Mouse (Mus musculus) neural tube, embryonic 12.5 days (tissue): ENCODE results near the gene Pepd. TPM values are rescaled to one million over a fixed set of nuclear protein-coding genes. Genes with fewer than 3 reads are reported as not detected.

Experiments used
- ATAC-seq: fragments of 200-750 bp; cut with Nextera tagmentation; 2 replicates; pipeline ENCODE4 v1.8.0; 2017; ENCODE audit warnings: low read depth, mild to moderate bottlenecking, moderate TSS enrichment, moderate library complexity; ENCODE audit not compliant: low FRiP score
- H3K27ac ChIP-seq: fragments of 300-500 bp; sonication (generic); 2 replicates; pipeline ENCODE4 v1.5.1; 2016
- H3K27me3 ChIP-seq: fragments of 300-500 bp; sonication (generic); replicated peaks from 2 replicates; pipeline ENCODE4 v1.6.1; 2016; ENCODE audit warnings: mild to moderate bottlenecking
- H3K36me3 ChIP-seq: fragments of 300-500 bp; sonication (generic); 2 replicates; pipeline ENCODE4 v1.6.1; 2016; ENCODE audit warnings: mild to moderate bottlenecking
- H3K4me1 ChIP-seq: fragments of 300-500 bp; sonication (generic); 2 replicates; pipeline ENCODE4 v1.6.1; 2016
- H3K4me2 ChIP-seq: fragments of 300-500 bp; sonication (generic); replicated peaks from 2 replicates; pipeline ENCODE4 v1.6.1; 2016; ENCODE audit warnings: mild to moderate bottlenecking
- H3K4me3 ChIP-seq: fragments of 300-500 bp; sonication (generic); 2 replicates; pipeline ENCODE4 v1.5.1; 2016
- H3K9ac ChIP-seq: fragments of 300-500 bp; sonication (generic); 2 replicates; pipeline ENCODE4 v1.6.1; 2016; ENCODE audit warnings: mild to moderate bottlenecking
- H3K9me3 ChIP-seq: fragments of 300-500 bp; sonication (generic); 2 replicates; pipeline ENCODE4 v1.6.1; 2016; ENCODE audit warnings: mild to moderate bottlenecking
- WGBS: fragments of 180-500 bp; shearing (Covaris S2); methylation state at CpG from one replicate; pipeline ENCODE4 v1.1.7; 2016; 5-methylcytosine and 5-hydroxymethylcytosine counted together
- polyA plus RNA-seq: library from polyadenylated mRNA; unstranded; fragments of >200 nt; fragmentation: Nextera tagmentation; extraction: Ambion mirVana; gene quantifications from 2 replicates; pipeline ENCODE4 v1.2.1, GENCODE M21; 2016

The Pepd gene
- polyA plus RNA-seq, 1 experiment from 2014 or later, result 67.1 TPM

GRCm38 (mm10) chr7:34938636-34939261, 26.6 kb downstream of the Pepd start:
- 18% methylated on average over 7 of the region's 7 CpGs for WGBS
- Histone ChIP-seq H3K4me2 (peak overlapping the region; percentile 33), H3K9me3 (peaks cover 5% of the 10 kb centered on the region; the same call in 1 of the 2 replicates), H3K36me3 (peaks cover 18% of the 10 kb centered on the region), H3K27me3 (no peaks in the 10 kb centered on the region), H3K27ac (peak overlapping the region; percentile 86), H3K4me3 (no peak overlapping the region), H3K4me1 (peaks cover 28% of the 10 kb centered on the region), H3K9ac (no peak overlapping the region)
- ATAC-seq, result peak; percentile 43

- peaks cover 5% of the 10 kb centered on the region; the same call in 1 of the 2 replicates for H3K9me3 ChIP-seq
- peak overlapping the region; percentile 86 for H3K27ac ChIP-seq
- H3K36me3 ChIP-seq, result peaks cover 17% of the 10 kb centered on the region
- H3K4me2 ChIP-seq, result peak overlapping the region; percentile 33
- H3K4me1 ChIP-seq, result peaks cover 28% of the 10 kb centered on the region
- 0 out of 2 replicates have a peak overlapping the region, but pooled peaks have one; percentile 4 for H3K9ac ChIP-seq
- H3K27me3 ChIP-seq, result no peaks in the 10 kb centered on the region
- H3K4me3 ChIP-seq, result no peak overlapping the region
- ATAC-seq, result peak; percentile 62
- 8% methylated on average over 14 of the region's 14 CpGs for WGBS
Measured at GRCm38 (mm10) chr7:34939262-34939951, 27.2 kb downstream of the Pepd start.

- H3K4me3 ChIP-seq, result no peak overlapping the region
- peak overlapping the region; percentile 33 for H3K4me2 ChIP-seq
- peak; percentile 57 for ATAC-seq
- peaks cover 11% of the 10 kb centered on the region for H3K36me3 ChIP-seq
- H3K27me3 ChIP-seq, result no peaks in the 10 kb centered on the region
- H3K27ac ChIP-seq, result peak overlapping the region; percentile 86
- peaks cover 5% of the 10 kb centered on the region; the same call in 1 of the 2 replicates for H3K9me3 ChIP-seq
- H3K9ac ChIP-seq, result no peak overlapping the region
- H3K4me1 ChIP-seq, result peaks cover 28% of the 10 kb centered on the region
- 11% methylated on average over 7 of the region's 7 CpGs for WGBS
Measured at GRCm38 (mm10) chr7:34939952-34940312, 27.8 kb downstream of the Pepd start.

- no peak overlapping the region for H3K4me2 ChIP-seq
- ATAC-seq, result no peak
- no peak overlapping the region for H3K9ac ChIP-seq
- peaks cover 29% of the 10 kb centered on the region for H3K4me1 ChIP-seq
- H3K36me3 ChIP-seq, result no peaks in the 10 kb centered on the region
- H3K9me3 ChIP-seq, result no peaks in the 10 kb centered on the region
- no peak overlapping the region for H3K4me3 ChIP-seq
- 86% methylated on average over 4 of the region's 4 CpGs for WGBS
- no peak overlapping the region for H3K27ac ChIP-seq
- no peaks in the 10 kb centered on the region for H3K27me3 ChIP-seq
Measured at GRCm38 (mm10) chr7:34943581-34944123, 31.5 kb downstream of the Pepd start.

- ATAC-seq, result peak; percentile 18
- Histone ChIP-seq H3K36me3 (no peaks in the 10 kb centered on the region), H3K9ac (no peak overlapping the region), H3K27me3 (no peaks in the 10 kb centered on the region), H3K4me3 (no peak overlapping the region), H3K4me2 (no peak overlapping the region), H3K27ac (no peak overlapping the region), H3K4me1 (peaks cover 10% of the 10 kb centered on the region; the same call in 1 of the 2 replicates), H3K9me3 (no peaks in the 10 kb centered on the region)
- whole genome bisulfite sequencing, result 58% methylated on average over 7 of the region's 7 CpGs
Measured at GRCm38 (mm10) chr7:34946269-34946925, 34.2 kb downstream of the Pepd start.

GRCm38 (mm10) chr7:34954548-34954947, 42.4 kb downstream of the Pepd start:
- H3K27me3 ChIP-seq, result no peaks in the 10 kb centered on the region
- 84% methylated on average over 9 of the region's 9 CpGs for WGBS
- no peaks in the 10 kb centered on the region for H3K9me3 ChIP-seq
- no peak overlapping the region for H3K4me2 ChIP-seq
- H3K27ac ChIP-seq, result no peak overlapping the region
- peaks cover 7% of the 10 kb centered on the region for H3K36me3 ChIP-seq
- no peak overlapping the region for H3K9ac ChIP-seq
- no peak for ATAC-seq
- H3K4me3 ChIP-seq, result no peak overlapping the region
- peaks cover 5% of the 10 kb centered on the region for H3K4me1 ChIP-seq

- Histone ChIP-seq H3K36me3 (peaks cover 7% of the 10 kb centered on the region), H3K4me3 (no peak overlapping the region), H3K27ac (no peak overlapping the region), H3K9me3 (no peaks in the 10 kb centered on the region), H3K4me1 (peaks cover 5% of the 10 kb centered on the region), H3K9ac (no peak overlapping the region), H3K4me2 (no peak overlapping the region), H3K27me3 (no peaks in the 10 kb centered on the region)
- no peak for ATAC-seq
- 77% methylated on average over 3 of the region's 3 CpGs for WGBS
Measured at GRCm38 (mm10) chr7:34955295-34955694, 43.1 kb downstream of the Pepd start.

GRCm38 (mm10) chr7:34957138-34957537, 45.0 kb downstream of the Pepd start:
- Histone ChIP-seq H3K9ac (no peak overlapping the region), H3K4me1 (peaks cover 5% of the 10 kb centered on the region), H3K27me3 (no peaks in the 10 kb centered on the region), H3K4me2 (no peak overlapping the region), H3K9me3 (no peaks in the 10 kb centered on the region), H3K36me3 (peaks cover 7% of the 10 kb centered on the region), H3K27ac (no peak overlapping the region), H3K4me3 (no peak overlapping the region)
- WGBS, result 77% methylated on average over 8 of the region's 8 CpGs
- no peak for ATAC-seq

- ATAC-seq, result no peak
- H3K27me3 ChIP-seq, result no peaks in the 10 kb centered on the region
- no peak overlapping the region for H3K4me3 ChIP-seq
- no peak overlapping the region for H3K9ac ChIP-seq
- 0 out of 2 replicates have a peak, but pooled peaks cover 2% of the 10 kb centered on the region for H3K9me3 ChIP-seq
- no peak overlapping the region for H3K27ac ChIP-seq
- no peaks in the 10 kb centered on the region for H3K4me1 ChIP-seq
- H3K4me2 ChIP-seq, result no peak overlapping the region
- H3K36me3 ChIP-seq, result 0 out of 2 replicates have a peak, but pooled peaks cover 3% of the 10 kb centered on the region
- WGBS, result 84% methylated on average over 11 of the region's 11 CpGs
Measured at GRCm38 (mm10) chr7:34963889-34964645, 51.9 kb downstream of the Pepd start.

- no peak overlapping the region for H3K4me2 ChIP-seq
- 80% methylated on average over 3 of the region's 3 CpGs for WGBS
- H3K27me3 ChIP-seq, result no peaks in the 10 kb centered on the region
- 0 out of 2 replicates have a peak, but pooled peaks cover 2% of the 10 kb centered on the region for H3K9me3 ChIP-seq
- H3K27ac ChIP-seq, result no peak overlapping the region
- H3K4me3 ChIP-seq, result no peak overlapping the region
- 0 out of 2 replicates have a peak, but pooled peaks cover 4% of the 10 kb centered on the region for H3K4me1 ChIP-seq
- ATAC-seq, result no peak
- no peak overlapping the region for H3K9ac ChIP-seq
- H3K36me3 ChIP-seq, result peaks cover 11% of the 10 kb centered on the region
Measured at GRCm38 (mm10) chr7:34967362-34967761, 55.2 kb downstream of the Pepd start.

- Histone ChIP-seq H3K4me1 (peaks cover 11% of the 10 kb centered on the region; the same call in 1 of the 2 replicates), H3K9ac (no peak overlapping the region), H3K27me3 (no peaks in the 10 kb centered on the region), H3K4me3 (no peak overlapping the region), H3K4me2 (no peak overlapping the region), H3K9me3 (0 out of 2 replicates have a peak, but pooled peaks cover 2% of the 10 kb centered on the region), H3K36me3 (peaks cover 11% of the 10 kb centered on the region), H3K27ac (no peak overlapping the region)
- ATAC-seq, result no peak
- 78% methylated on average over 3 of the region's 3 CpGs for WGBS
Measured at GRCm38 (mm10) chr7:34968749-34969433, 56.7 kb downstream of the Pepd start.
